Mouse (Mus musculus): Measurements from ENCODE around the gene Pmp22. TPM values are rescaled to one million over a fixed set of nuclear protein-coding genes. Genes with fewer than 3 reads are reported as not detected.

Pmp22 gene
- polyA plus RNA-seq, 1 experiment from 2014 or later, result 120 TPM

GRCm38 (mm10) chr11:63131001-63131692 is 2.4 kb downstream of the Pmp22 start:
- DNase-seq (ENCODE audit: low spot score) (no peak), ATAC-seq (replicated peaks; ENCODE audit: low FRiP score, low TSS enrichment, low read depth) (no peak)
- H3K4me1 ChIP-seq (replicated peaks; ENCODE audit: control insufficient read depth, insufficient read depth, low read length), result peaks cover 23% of the 10 kb centered on the region
- H3K27ac ChIP-seq (ENCODE audit: low read depth), result peak overlapping the region; percentile 89
- H3K4me3 ChIP-seq (ENCODE audit: low read depth, low read length), result peak overlapping the region; percentile 47
- H3K9ac ChIP-seq (ENCODE audit: low read length), result peak overlapping the region; percentile 75
- peaks cover 25% of the 10 kb centered on the region for H3K27me3 ChIP-seq (replicated peaks; ENCODE audit: control insufficient read depth, insufficient read depth, low read length)
- H3K9me3 ChIP-seq (ENCODE audit: control insufficient read depth, low read length), result no peaks in the 10 kb centered on the region
- H3K4me2 ChIP-seq (ENCODE audit: low read length), result peak overlapping the region; percentile 63
- WGBS, result 4% methylated on average over 33 of the region's 33 CpGs
- peaks cover 8% of the 10 kb centered on the region; the same call in 1 of the 2 replicates for H3K36me3 ChIP-seq (ENCODE audit: control insufficient read depth, insufficient read depth, low read length)

DNA sequence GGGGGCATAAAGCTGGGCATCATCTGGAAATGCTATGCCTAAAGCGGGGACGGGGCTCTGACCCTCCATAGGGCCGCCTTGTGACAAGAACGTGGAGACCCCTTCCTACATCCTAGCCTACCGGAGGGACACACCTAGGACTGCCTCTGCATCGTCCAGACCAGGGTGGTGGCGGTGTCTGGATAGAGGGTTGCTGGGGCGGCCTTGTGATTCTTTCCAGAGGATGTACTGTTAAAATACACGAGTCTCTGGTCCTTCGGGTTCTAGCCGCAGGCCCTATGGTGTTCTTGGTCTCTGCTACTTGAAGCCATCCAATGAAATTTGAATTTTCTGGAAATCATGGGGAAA is 2.9 kb downstream of the Pmp22 start:
- peak; percentile 65 for DNase-seq (ENCODE audit: low spot score)
- Histone ChIP-seq H3K4me1 (replicated peaks; ENCODE audit: control insufficient read depth, insufficient read depth, low read length) (peaks cover 23% of the 10 kb centered on the region), H3K9ac (ENCODE audit: low read length) (peak overlapping the region; percentile 75), H3K4me3 (ENCODE audit: low read depth, low read length) (peak overlapping the region; percentile 47), H3K9me3 (ENCODE audit: control insufficient read depth, low read length) (no peaks in the 10 kb centered on the region), H3K27ac (ENCODE audit: low read depth) (peak overlapping the region; percentile 89), H3K4me2 (ENCODE audit: low read length) (peak overlapping the region; percentile 63), H3K36me3 (ENCODE audit: control insufficient read depth, insufficient read depth, low read length) (peaks cover 8% of the 10 kb centered on the region; the same call in 1 of the 2 replicates), H3K27me3 (replicated peaks; ENCODE audit: control insufficient read depth, insufficient read depth, low read length) (peaks cover 25% of the 10 kb centered on the region)
- no peak for ATAC-seq (replicated peaks; ENCODE audit: low FRiP score, low TSS enrichment, low read depth)
- 5% methylated on average over 11 of the region's 11 CpGs for WGBS

- Histone ChIP-seq H3K9ac (ENCODE audit: low read length) (peak overlapping the region; percentile 75), H3K36me3 (ENCODE audit: control insufficient read depth, insufficient read depth, low read length) (peaks cover 8% of the 10 kb centered on the region; the same call in 1 of the 2 replicates), H3K9me3 (ENCODE audit: control insufficient read depth, low read length) (no peaks in the 10 kb centered on the region), H3K4me3 (ENCODE audit: low read depth, low read length) (peak overlapping the region; percentile 47), H3K4me2 (ENCODE audit: low read length) (peak overlapping the region; percentile 63), H3K27me3 (replicated peaks; ENCODE audit: control insufficient read depth, insufficient read depth, low read length) (peaks cover 25% of the 10 kb centered on the region), H3K27ac (ENCODE audit: low read depth) (peak overlapping the region; percentile 89), H3K4me1 (replicated peaks; ENCODE audit: control insufficient read depth, insufficient read depth, low read length) (peaks cover 23% of the 10 kb centered on the region)
- no peak for DNase-seq (ENCODE audit: low spot score)
- no peak for ATAC-seq (replicated peaks; ENCODE audit: low FRiP score, low TSS enrichment, low read depth)
- WGBS, result 1% methylated on average over 11 of the region's 11 CpGs
Measured at GRCm38 (mm10) chr11:63132151-63132500, 3.3 kb downstream of the Pmp22 start.

GRCm38 (mm10) chr11:63132501-63133435 is 4.0 kb downstream of the Pmp22 start:
- peak overlapping the region; percentile 63 for H3K4me2 ChIP-seq (ENCODE audit: low read length)
- peaks cover 25% of the 10 kb centered on the region for H3K27me3 ChIP-seq (replicated peaks; ENCODE audit: control insufficient read depth, insufficient read depth, low read length)
- under 1% methylated on average over 65 of the region's 66 CpGs for WGBS
- H3K36me3 ChIP-seq (ENCODE audit: control insufficient read depth, insufficient read depth, low read length), result peaks cover 11% of the 10 kb centered on the region; the same call in 1 of the 2 replicates
- ATAC-seq (replicated peaks; ENCODE audit: low FRiP score, low TSS enrichment, low read depth) (peak; percentile 55), DNase-seq (ENCODE audit: low spot score) (peak; percentile 88)
- H3K4me1 ChIP-seq (replicated peaks; ENCODE audit: control insufficient read depth, insufficient read depth, low read length), result peaks cover 23% of the 10 kb centered on the region
- no peaks in the 10 kb centered on the region for H3K9me3 ChIP-seq (ENCODE audit: control insufficient read depth, low read length)
- H3K27ac ChIP-seq (ENCODE audit: low read depth), result peak overlapping the region; percentile 89
- H3K9ac ChIP-seq (ENCODE audit: low read length), result peak overlapping the region; percentile 75
- peak overlapping the region; percentile 47 for H3K4me3 ChIP-seq (ENCODE audit: low read depth, low read length)

GRCm38 (mm10) chr11:63134021-63134420 is 5.2 kb downstream of the Pmp22 start:
- Histone ChIP-seq H3K9me3 (ENCODE audit: control insufficient read depth, low read length) (no peaks in the 10 kb centered on the region), H3K4me1 (replicated peaks; ENCODE audit: control insufficient read depth, insufficient read depth, low read length) (peaks cover 23% of the 10 kb centered on the region), H3K36me3 (ENCODE audit: control insufficient read depth, insufficient read depth, low read length) (peaks cover 15% of the 10 kb centered on the region; the same call in 1 of the 2 replicates), H3K4me2 (ENCODE audit: low read length) (peak overlapping the region; percentile 63), H3K27ac (ENCODE audit: low read depth) (no peak overlapping the region), H3K27me3 (replicated peaks; ENCODE audit: control insufficient read depth, insufficient read depth, low read length) (peaks cover 25% of the 10 kb centered on the region), H3K9ac (ENCODE audit: low read length) (no peak overlapping the region), H3K4me3 (ENCODE audit: low read depth, low read length) (no peak overlapping the region; the same call in 1 of the 2 replicates)
- WGBS, result 92% methylated on average over 5 of the region's 5 CpGs
- DNase-seq (ENCODE audit: low spot score) (no peak), ATAC-seq (replicated peaks; ENCODE audit: low FRiP score, low TSS enrichment, low read depth) (no peak)

DNA sequence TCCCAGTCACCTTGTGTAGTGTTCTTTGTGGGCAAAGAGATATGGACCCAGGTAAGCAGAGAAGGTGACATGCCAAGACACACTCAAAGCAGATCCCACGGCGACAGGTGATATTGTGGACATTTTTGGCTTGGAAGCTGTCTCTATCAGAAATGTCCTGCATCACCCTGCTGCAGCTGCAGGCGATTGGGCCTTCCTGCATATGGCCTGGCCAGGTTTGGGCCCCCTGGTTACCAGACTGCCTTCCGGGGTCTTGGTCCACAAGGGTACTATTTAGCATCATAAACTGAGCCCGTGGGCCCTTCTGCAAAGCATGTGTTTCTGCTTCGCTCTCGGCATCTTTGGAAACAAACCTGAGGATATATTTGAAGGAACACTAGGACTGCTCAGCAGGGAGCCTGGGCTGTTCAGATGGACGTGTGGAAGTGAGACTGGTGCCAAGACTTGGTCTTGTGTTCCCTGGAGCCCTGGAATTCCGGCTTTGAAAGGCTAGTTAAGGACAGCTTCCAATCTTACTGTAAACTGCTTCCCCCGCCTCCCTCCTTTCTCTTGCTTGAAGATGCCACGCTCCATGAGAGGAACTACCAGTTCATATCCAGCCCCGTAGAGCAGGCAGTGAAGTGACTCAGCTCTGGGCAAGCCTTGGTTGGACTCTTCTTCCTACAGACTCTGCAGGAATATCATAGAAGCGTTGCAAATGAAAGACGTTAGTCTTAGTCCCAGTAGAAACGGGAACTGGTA is 6.1 kb downstream of the Pmp22 start:
- WGBS, result 67% methylated on average over 15 of the region's 15 CpGs
- H3K9ac ChIP-seq (ENCODE audit: low read length), result no peak overlapping the region
- no peak overlapping the region for H3K4me3 ChIP-seq (ENCODE audit: low read depth, low read length)
- no peaks in the 10 kb centered on the region for H3K9me3 ChIP-seq (ENCODE audit: control insufficient read depth, low read length)
- no peak for ATAC-seq (replicated peaks; ENCODE audit: low FRiP score, low TSS enrichment, low read depth)
- H3K27ac ChIP-seq (ENCODE audit: low read depth), result no peak overlapping the region
- H3K36me3 ChIP-seq (ENCODE audit: control insufficient read depth, insufficient read depth, low read length), result peaks cover 24% of the 10 kb centered on the region; the same call in 1 of the 2 replicates
- no peak for DNase-seq (ENCODE audit: low spot score)
- H3K4me2 ChIP-seq (ENCODE audit: low read length), result no peak overlapping the region
- H3K27me3 ChIP-seq (replicated peaks; ENCODE audit: control insufficient read depth, insufficient read depth, low read length), result peaks cover 24% of the 10 kb centered on the region
- peaks cover 22% of the 10 kb centered on the region for H3K4me1 ChIP-seq (replicated peaks; ENCODE audit: control insufficient read depth, insufficient read depth, low read length)

DNA sequence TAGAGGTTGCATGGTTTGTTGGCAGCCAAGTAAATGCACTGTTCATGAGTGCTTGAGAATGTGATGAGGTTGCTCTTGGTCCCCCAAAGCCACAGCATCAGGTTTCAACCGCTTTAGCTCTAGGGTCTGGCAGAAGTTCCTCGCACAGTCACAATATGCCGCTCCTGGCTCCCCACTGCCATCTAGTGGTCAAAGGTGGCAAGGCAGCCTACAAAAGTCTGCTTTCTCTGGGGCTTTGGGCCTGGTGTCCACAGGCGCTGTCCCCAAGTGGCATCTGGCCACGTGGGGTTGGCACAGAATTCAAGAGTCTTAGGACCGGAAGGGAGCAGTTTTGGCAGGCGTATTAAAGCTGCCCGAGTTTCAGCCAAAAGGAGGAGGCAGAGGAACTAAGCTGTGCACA is 6.8 kb downstream of the Pmp22 start:
- peak; percentile 45; the same call in 1 of the 2 replicates for ATAC-seq (replicated peaks; ENCODE audit: low FRiP score, low TSS enrichment, low read depth)
- H3K4me1 ChIP-seq (replicated peaks; ENCODE audit: control insufficient read depth, insufficient read depth, low read length), result peaks cover 15% of the 10 kb centered on the region
- WGBS, result 5% methylated on average over 8 of the region's 8 CpGs

GRCm38 (mm10) chr11:63136205-63136604 is 7.4 kb downstream of the Pmp22 start:
- no peak overlapping the region for H3K4me3 ChIP-seq (ENCODE audit: low read depth, low read length)
- DNase-seq (ENCODE audit: low spot score), result no peak
- H3K4me1 ChIP-seq (replicated peaks; ENCODE audit: control insufficient read depth, insufficient read depth, low read length), result peaks cover 9% of the 10 kb centered on the region
- no peak overlapping the region for H3K27ac ChIP-seq (ENCODE audit: low read depth)
- peaks cover 26% of the 10 kb centered on the region for H3K36me3 ChIP-seq (ENCODE audit: control insufficient read depth, insufficient read depth, low read length)
- no peaks in the 10 kb centered on the region for H3K9me3 ChIP-seq (ENCODE audit: control insufficient read depth, low read length)
- no peak for ATAC-seq (replicated peaks; ENCODE audit: low FRiP score, low TSS enrichment, low read depth)
- 62% methylated on average over 6 of the region's 6 CpGs for WGBS
- no peak overlapping the region for H3K9ac ChIP-seq (ENCODE audit: low read length)
- 0 out of 2 replicates have a peak, but pooled peaks cover 13% of the 10 kb centered on the region for H3K27me3 ChIP-seq (replicated peaks; ENCODE audit: control insufficient read depth, insufficient read depth, low read length)
- no peak overlapping the region for H3K4me2 ChIP-seq (ENCODE audit: low read length)

More for the DNA sequence above, 6.8 kb downstream of the Pmp22 start:
- H3K27me3 ChIP-seq (replicated peaks; ENCODE audit: control insufficient read depth, insufficient read depth, low read length), result peaks cover 17% of the 10 kb centered on the region
- no peak overlapping the region for H3K9ac ChIP-seq (ENCODE audit: low read length)
- no peak overlapping the region for H3K4me3 ChIP-seq (ENCODE audit: low read depth, low read length)
- no peaks in the 10 kb centered on the region for H3K9me3 ChIP-seq (ENCODE audit: control insufficient read depth, low read length)
- DNase-seq (ENCODE audit: low spot score), result peak; percentile 99
- no peak overlapping the region for H3K4me2 ChIP-seq (ENCODE audit: low read length)
- H3K36me3 ChIP-seq (ENCODE audit: control insufficient read depth, insufficient read depth, low read length), result peaks cover 24% of the 10 kb centered on the region; the same call in 1 of the 2 replicates
- no peak overlapping the region for H3K27ac ChIP-seq (ENCODE audit: low read depth)

Data from intestine, embryonic 14.5 days (tissue).